Mouse (Mus musculus) T-helper 1 cell (primary cell): ENCODE results near the gene Olfr6.
"Not testable (repeated sequence)": the region's sequence is repeated elsewhere in the genome, so short reads cannot be mapped to it uniquely, and the experiment has no call there.

ENCODE experiments used
- in situ Hi-C: fragments of 300-600 bp; cut with MboI, MseI; formaldehyde crosslinking; loops from one replicate; pipeline ENCODE4 v1.15.1; 2025; ENCODE audit warnings: high pct_unique_total_duplicates

Gene Olfr6

GRCm38 (mm10) chr7:106963837-106964236 lies at the start of gene Olfr6:
Gene Olfr6 (minus strand): TSS chr7:106963937.
- in situ Hi-C loops = no loop called here

GRCm38 (mm10) chr7:107005972-107006371 lies 42.2 kb upstream of the Olfr6 start, which contains the start of gene Olfr2:
Gene Olfr2 (minus strand): TSS chr7:107006072.
- in situ Hi-C loops = no loop called here

- in situ Hi-C loops = no loop called here
Observed at GRCm38 (mm10) chr7:107004169-107004568, 40.4 kb upstream of the Olfr6 start.

- in situ Hi-C loops = no loop called here
Observed at GRCm38 (mm10) chr7:107000798-107001197, 37.1 kb upstream of the Olfr6 start.

- in situ Hi-C loops = no loop called here
Observed at GRCm38 (mm10) chr7:106985236-106985635, 21.5 kb upstream of the Olfr6 start.

- in situ Hi-C loops = no loop called here
Observed at GRCm38 (mm10) chr7:106975353-106975752, 11.6 kb upstream of the Olfr6 start, which contains the start of gene Olfr711. Gene Olfr711 (minus strand): TSS chr7:106975453.

GRCm38 (mm10) chr7:106967503-106967902 lies 3.8 kb upstream of the Olfr6 start:
- in situ Hi-C loops = loop anchor here (5.0 kb wide), 1 partner anchor 80 kb away; no protein-coding TSS in a partner anchor

GRCm38 (mm10) chr7:106948212-106948611 lies 15.5 kb downstream of the Olfr6 start, which contains the start of gene Olfr710:
Gene Olfr710 (minus strand): TSS chr7:106948312.
- in situ Hi-C loops = no loop called here

GRCm38 (mm10) chr7:106932119-106932518 lies 31.6 kb downstream of the Olfr6 start, which contains the start of gene Olfr709-ps1:
Gene Olfr709-ps1 (minus strand): TSS chr7:106932219.
- in situ Hi-C loops = no loop called here

- in situ Hi-C loops = not testable (repeated sequence)
Observed at GRCm38 (mm10) chr7:106920961-106921360, 42.8 kb downstream of the Olfr6 start.

- in situ Hi-C loops = no loop called here
Observed at GRCm38 (mm10) chr7:106907676-106908075, 56.1 kb downstream of the Olfr6 start, which contains the start of gene Olfr1532-ps1. Gene Olfr1532-ps1 (plus strand): TSS chr7:106908001.
